Mouse (Mus musculus): ENCODE measurements around the gene Macrod1. TPM values are rescaled to one million over a fixed set of nuclear protein-coding genes. Genes with fewer than 3 reads are reported as not detected.

The Macrod1 gene
- 1.2 and 2.3 TPM in 2 replicates for total RNA-seq (2023)

DNA sequence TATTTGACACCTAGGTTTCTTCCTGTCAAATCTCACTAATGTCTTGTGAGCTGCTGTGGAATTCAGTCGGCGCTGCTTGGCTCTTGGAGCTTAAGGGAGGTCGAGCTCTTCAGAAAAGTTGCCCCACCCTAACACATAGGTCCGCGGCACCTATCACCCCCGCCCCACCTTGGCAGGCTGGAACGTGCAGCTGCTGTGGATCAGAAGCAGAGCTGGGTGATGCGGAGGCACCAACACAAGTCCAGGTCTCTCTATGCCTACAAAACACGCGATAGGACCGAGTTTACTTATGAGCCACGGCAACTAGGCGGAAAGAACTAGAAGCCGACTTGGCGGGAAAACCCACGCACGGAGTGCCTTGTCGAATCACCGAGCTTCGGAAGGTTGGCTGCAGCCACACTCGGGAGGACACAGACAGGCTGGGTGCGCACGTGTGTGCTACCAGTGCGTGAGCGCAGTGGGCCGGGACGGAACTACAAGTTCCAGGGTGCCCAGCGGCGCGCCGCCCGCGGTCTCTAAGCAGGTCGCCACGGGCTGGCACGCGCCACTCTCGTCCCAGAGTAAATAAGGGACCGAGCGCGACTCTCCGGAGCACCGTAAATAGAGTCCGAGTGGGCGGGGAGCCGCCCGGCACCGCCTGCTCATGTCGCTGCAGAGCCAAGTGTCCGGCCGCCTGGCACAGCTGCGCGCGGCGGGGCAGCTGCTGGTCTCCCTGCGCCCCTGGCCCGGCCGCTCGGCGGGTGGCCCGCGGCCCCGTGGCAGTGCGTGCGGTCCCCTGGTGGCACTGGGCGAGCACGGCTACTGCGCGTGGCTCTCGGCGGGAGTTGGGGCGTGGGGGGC, at the start of gene Macrod1:
Gene Macrod1, plus strand, starts transcription at position 563 of the 840 bp plus-strand sequence.

DNA sequence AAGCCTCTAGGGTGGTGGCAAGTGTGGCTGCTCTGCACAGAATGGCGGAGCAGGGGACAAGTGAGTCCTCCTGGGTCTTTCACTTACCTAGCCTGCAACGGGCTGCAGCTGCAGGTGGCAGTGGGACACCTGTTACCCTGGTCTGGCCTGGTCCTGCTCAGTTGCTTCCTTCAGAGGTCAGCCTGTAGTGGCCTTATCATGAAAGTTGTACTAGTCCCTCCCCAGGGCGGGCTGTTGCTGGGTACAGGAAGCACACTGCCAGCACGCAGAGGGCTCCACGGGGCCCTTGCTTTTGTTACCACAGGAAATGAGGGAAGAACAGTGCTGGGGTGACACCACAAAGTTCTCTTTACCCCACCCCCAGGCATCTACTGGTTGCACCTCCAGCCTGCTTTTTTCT, 37.4 kb upstream of the Macrod1 start, which contains the start of gene Fermt3:
Gene Fermt3, minus strand, starts transcription at position 279 of the 400 bp plus-strand sequence.

DNA sequence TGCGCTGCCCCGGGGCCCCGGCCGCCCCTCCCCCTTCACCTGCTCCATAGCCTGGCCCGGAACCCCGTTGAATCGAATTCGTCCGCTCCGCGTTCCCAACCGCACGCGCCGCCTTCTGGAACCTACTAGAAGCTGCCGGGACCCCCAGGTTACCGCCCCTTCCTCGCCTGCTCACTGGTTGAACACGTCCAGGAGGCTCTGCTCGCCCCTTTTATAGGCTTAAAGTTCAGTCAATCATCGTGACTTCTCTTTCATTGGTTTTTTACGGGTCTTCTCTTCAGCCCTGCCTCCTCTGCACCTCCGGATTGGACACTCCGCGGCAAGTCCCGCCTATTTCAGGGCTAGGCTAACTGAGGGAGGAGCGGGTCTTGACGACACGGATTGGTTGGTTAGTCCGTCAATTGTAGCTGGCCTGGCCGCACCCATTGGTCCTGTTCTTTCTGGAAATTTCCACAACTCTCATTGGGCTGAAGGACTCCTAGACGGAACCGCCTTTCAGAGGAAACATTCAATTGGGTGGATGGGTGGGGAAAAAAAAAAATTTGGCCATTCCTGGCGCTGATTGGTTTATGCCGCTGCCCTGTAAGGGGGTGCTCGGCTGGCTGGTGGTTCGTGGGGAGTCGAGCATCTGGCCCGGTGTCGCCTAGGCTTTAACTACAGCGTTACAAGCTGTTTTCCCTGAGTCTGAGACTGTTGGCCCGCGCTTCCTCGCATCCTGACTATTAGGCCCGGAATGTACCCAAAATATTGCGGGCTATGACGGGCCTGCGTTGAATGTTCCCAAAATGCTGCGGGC, 16.6 kb upstream of the Macrod1 start, which contains the start of gene Stip1:
Gene Stip1, minus strand, starts transcription at position 127 of the 796 bp plus-strand sequence.

DNA sequence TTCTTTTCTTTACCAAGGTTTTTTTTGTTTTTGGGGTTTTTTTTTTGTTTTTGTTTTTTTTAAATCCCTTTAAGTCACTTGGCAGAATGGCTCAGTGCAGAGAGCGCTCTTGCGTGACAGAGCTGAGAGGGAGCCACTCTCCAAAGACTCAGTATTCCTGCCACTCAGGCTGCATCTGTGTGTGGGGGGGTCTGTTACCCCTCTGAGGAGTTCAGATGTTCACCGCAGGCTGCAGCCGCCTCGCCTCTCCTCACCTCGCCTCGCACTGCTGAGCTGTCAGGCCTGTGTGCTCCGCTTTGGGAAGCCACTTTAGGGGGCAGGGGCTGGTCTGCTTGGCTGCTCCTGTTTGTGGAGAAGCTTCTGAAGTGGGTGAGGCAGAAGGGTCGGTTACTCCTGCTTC, 48.9 kb downstream of the Macrod1 start, which contains the start of gene Flrt1:
Gene Flrt1, minus strand, starts transcription at position 186 of the 400 bp plus-strand sequence.

DNA sequence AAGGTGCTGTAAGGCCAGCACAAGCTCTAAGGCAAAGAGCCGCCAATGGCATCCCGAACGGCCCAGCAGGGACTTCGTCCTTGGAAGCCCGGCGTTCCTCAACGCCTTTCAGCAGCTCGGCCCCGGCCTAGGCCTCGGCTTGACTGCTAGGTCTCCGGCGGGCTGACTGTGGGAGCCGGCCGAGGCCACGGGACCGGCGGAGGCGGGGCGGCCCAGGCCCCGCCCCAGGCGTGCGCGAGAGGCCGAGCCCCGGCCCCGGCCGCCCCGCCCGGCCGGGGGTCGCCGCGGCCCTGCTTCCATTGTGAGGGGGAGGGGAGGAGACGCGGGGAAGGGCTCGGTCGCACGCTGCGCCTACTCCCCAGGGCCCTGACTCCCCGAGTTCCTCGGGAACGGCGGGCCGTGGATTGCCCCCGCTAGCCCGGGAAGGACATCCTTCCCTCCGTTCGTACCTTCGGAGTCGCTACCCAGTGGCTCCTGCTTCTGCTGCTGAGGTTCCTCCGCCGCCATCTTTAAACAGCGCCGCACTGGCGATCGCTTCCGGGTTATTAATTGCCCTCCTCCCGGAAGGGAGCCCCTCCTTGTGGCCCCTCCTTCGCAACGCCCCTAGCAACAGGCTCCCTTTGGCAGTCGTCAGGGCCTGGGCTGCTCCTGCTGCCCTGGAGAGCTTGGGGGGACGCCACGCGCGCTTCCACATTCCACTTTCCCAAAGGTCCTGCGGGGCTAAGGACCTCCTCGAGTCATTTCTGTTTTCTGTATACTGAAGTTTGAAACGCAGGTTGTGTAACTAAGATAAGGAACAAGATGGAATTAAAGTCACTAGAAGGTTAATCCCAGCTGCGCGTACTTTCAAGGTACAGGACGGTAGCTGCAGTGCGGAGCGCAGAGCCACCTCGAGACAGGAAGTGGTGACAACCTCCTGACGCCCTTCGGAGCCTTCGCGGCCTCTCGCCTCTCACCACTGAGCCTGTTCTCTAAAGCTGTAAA, 149.4 kb downstream of the Macrod1 start, which contains the start of gene Otub1:
Gene Otub1, minus strand, starts transcription at position 564 of the 984 bp plus-strand sequence.

DNA sequence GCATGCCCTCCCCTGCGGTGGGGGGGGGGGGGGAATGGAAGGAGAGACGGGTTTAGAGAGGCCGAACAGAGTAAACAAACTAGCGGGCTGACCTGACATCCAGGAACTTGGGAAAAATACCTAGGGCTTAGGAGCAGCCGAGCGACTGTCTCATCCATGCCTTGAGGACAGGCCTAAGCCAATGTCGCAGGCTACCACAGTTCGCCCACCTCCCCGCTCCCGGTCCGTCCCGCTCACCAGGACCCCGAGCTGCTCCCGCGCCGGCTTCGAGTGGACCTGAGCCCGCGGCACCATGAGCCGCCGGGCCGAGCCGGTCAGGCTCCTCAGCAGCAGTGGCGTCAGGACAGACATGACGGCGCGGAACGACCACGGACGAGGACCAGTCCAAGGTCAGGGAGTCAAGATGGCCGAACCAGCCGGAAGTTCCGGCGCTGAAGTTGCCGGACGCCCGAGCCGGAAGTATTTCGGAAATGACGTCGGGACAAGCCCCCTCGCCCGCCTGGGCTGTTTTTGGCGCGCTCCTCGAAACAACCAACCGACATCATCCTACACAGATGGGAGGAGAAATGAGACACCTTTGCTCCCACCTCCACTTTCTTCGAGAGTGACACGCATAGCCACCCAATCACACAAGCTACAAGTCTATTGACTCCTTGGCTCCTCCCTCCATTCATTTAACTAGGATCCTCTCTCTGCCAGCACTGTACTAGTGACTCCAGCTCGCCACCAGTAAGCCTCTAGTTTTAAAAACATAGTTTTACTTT, 160.7 kb downstream of the Macrod1 start, which contains the start of gene Cox8a:
Gene Cox8a, minus strand, starts transcription at position 455 of the 764 bp plus-strand sequence.

DNA sequence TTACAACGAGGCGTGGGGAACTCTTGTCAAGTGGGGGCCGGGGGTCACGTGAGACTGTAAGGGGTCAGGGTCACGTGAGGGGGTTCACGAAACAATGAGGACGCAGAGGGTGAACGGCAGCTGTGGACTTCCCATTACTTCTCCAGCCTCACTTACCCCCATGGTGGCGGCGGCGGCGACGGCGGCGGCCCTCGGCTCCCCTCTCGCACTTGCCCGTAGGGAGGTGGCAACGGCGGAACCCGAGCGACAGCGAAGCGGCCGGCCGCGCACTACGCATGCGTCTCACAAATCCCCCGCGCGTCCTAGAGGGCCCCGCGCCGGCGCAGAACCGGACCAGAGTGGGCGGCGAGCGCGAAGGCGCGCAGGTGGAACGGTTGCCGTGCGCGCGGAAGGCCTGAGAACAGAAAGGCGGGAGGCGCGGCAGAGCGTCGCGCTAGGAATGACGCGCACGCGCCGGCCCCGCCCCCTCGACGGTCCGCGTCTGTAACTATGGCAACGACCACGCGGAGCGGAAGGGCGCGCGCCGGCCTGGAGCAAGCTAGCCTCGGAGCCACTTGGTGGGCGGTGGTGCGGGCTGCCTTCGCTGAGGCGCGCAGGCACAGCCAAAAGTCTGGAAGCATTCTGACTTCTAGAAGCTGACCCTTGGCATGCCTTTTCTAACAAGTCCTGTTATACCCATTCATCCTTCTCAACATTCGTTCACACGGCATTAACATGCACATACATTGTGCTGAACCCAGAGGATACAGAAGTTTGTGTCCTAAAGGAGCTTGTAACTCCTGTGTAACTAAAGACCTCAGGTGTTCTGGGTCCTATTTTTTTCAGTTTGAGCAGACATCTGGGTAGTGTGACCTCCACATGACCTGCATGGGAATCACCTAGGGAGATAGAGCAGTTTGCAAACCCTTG, 184.4 kb downstream of the Macrod1 start, which contains the start of gene Naa40:
Gene Naa40, minus strand, starts transcription at position 402 of the 909 bp plus-strand sequence.

Other genes starting within 250 kb of the Macrod1 start
- gene Rps6ka4, start 216.2 kb upstream of the Macrod1 start, total RNA-seq (2023) = 40.7 and 52.9 TPM in 2 replicates
- gene Ccdc88b, start 198.6 kb upstream of the Macrod1 start, total RNA-seq (2023) = 135 and 214 TPM in 2 replicates
- gene Trmt112, start 147.1 kb upstream of the Macrod1 start, total RNA-seq (2023) = 103 and 107 TPM in 2 replicates
- gene Prdx5, start 146.7 kb upstream of the Macrod1 start, total RNA-seq (2023) = 1,349 and 1,444 TPM in 2 replicates
- 46.3 and 64.8 TPM in 2 replicates for gene Esrra, start 135.0 kb upstream of the Macrod1 start, total RNA-seq (2023)
- not detected in 2 replicates for gene Catsperz, start 131.4 kb upstream of the Macrod1 start, total RNA-seq (2023)
- not detected in 2 replicates for gene Kcnk4, start 122.3 kb upstream of the Macrod1 start, total RNA-seq (2023)
- gene Bad, start 114.9 kb upstream of the Macrod1 start, total RNA-seq (2023) = 15.1 and 19.9 TPM in 2 replicates
- 24.4 and 33.5 TPM in 2 replicates for gene Gpr137, start 114.3 kb upstream of the Macrod1 start, total RNA-seq (2023)
- gene Ppp1r14b, start 81.8 kb upstream of the Macrod1 start, total RNA-seq (2023) = 27.3 and 37.8 TPM in 2 replicates
- 16.4 and 20.8 TPM in 2 replicates for gene Plcb3, start 80.3 kb upstream of the Macrod1 start, total RNA-seq (2023)
- 24.5 and 26.5 TPM in 2 replicates for gene Fkbp2, start 76.3 kb upstream of the Macrod1 start, total RNA-seq (2023)
- gene Vegfb, start 69.2 kb upstream of the Macrod1 start, total RNA-seq (2023) = 4.9 and 5.2 TPM in 2 replicates
- gene Dnajc4, start 64.2 kb upstream of the Macrod1 start, total RNA-seq (2023) = 21.1 and 22.3 TPM in 2 replicates
- 12.6 and 14.2 TPM in 2 replicates for gene Nudt22, start 60.7 kb upstream of the Macrod1 start, total RNA-seq (2023)
- 1.1 and 2.2 TPM in 2 replicates for gene Trpt1, start 60.7 kb upstream of the Macrod1 start, total RNA-seq (2023)
- 210 and 229 TPM in 2 replicates for gene Fermt3, start 37.3 kb upstream of the Macrod1 start, total RNA-seq (2023)
- 32.9 and 38.8 TPM in 2 replicates for gene Stip1, start 16.8 kb upstream of the Macrod1 start, total RNA-seq (2023)
- not detected in 2 replicates for gene Flrt1, start 48.9 kb downstream of the Macrod1 start, total RNA-seq (2023)
- gene Otub1, start 149.5 kb downstream of the Macrod1 start, total RNA-seq (2023) = 88.8 and 94.1 TPM in 2 replicates
- gene Cox8a, start 160.8 kb downstream of the Macrod1 start, total RNA-seq (2023) = 273 and 344 TPM in 2 replicates
- gene Naa40, start 184.4 kb downstream of the Macrod1 start, total RNA-seq (2023) = 22.1 and 29.1 TPM in 2 replicates
- gene Rcor2, start 210.5 kb downstream of the Macrod1 start, total RNA-seq (2023) = 0.41 and 2.2 TPM in 2 replicates